Mouse (Mus musculus): ENCODE data around the gene Zswim5. TPM values are rescaled to one million over a fixed set of nuclear protein-coding genes. Genes with fewer than 3 reads are reported as not detected.

The Zswim5 gene
- polyA plus RNA-seq, 1 experiment: 4.7 TPM

- Histone ChIP-seq H3K27ac (ENCODE audit: control insufficient read depth, insufficient read depth, low read depth, low read length) (no peak overlapping the region), H3K4me1 (ENCODE audit: control insufficient read depth, insufficient read depth, low read length) (no peaks in the 10 kb centered on the region), H3K36me3 (ENCODE audit: control insufficient read depth, insufficient read depth, low read length) (peaks cover 2% of the 10 kb centered on the region), H3K4me3 (ENCODE audit: control insufficient read depth, low read depth, low read length) (no peak overlapping the region), H3K27me3 (ENCODE audit: control insufficient read depth, insufficient read depth, low read length) (no peaks in the 10 kb centered on the region)
- TF ChIP-seq CTCF (IDR thresholded peaks at IDR 0.05; ENCODE audit: control insufficient read depth, insufficient read depth, insufficient replicate concordance, low read depth, low read length) (no peak), POLR2A (IDR thresholded peaks at IDR 0.05; ENCODE audit: control insufficient read depth, low read depth, low read length) (no peak)
Measured at GRCm38 (mm10) chr4:116976503-116976902, 99.3 kb downstream of the Zswim5 start.

- Histone ChIP-seq H3K27me3 (ENCODE audit: control insufficient read depth, insufficient read depth, low read length) (no peaks in the 10 kb centered on the region), H3K4me1 (ENCODE audit: control insufficient read depth, insufficient read depth, low read length) (no peaks in the 10 kb centered on the region), H3K27ac (ENCODE audit: control insufficient read depth, insufficient read depth, low read depth, low read length) (no peak overlapping the region), H3K36me3 (ENCODE audit: control insufficient read depth, insufficient read depth, low read length) (no peaks in the 10 kb centered on the region), H3K4me3 (ENCODE audit: control insufficient read depth, low read depth, low read length) (no peak overlapping the region)
- TF ChIP-seq CTCF (IDR thresholded peaks at IDR 0.05; ENCODE audit: control insufficient read depth, insufficient read depth, insufficient replicate concordance, low read depth, low read length): no peak
- no peak for TF ChIP-seq POLR2A (IDR thresholded peaks at IDR 0.05; ENCODE audit: control insufficient read depth, low read depth, low read length)
Measured at GRCm38 (mm10) chr4:116985681-116986080, 108.5 kb downstream of the Zswim5 start.

- no peak overlapping the region for H3K4me3 ChIP-seq (ENCODE audit: control insufficient read depth, low read depth, low read length)
- H3K36me3 ChIP-seq (ENCODE audit: control insufficient read depth, insufficient read depth, low read length): no peaks in the 10 kb centered on the region
- H3K27me3 ChIP-seq (ENCODE audit: control insufficient read depth, insufficient read depth, low read length): no peaks in the 10 kb centered on the region
- H3K27ac ChIP-seq (ENCODE audit: control insufficient read depth, insufficient read depth, low read depth, low read length): no peak overlapping the region
- TF ChIP-seq CTCF (IDR thresholded peaks at IDR 0.05; ENCODE audit: control insufficient read depth, insufficient read depth, insufficient replicate concordance, low read depth, low read length) (peak; percentile 70; the same call in 1 of the 2 replicates), POLR2A (IDR thresholded peaks at IDR 0.05; ENCODE audit: control insufficient read depth, low read depth, low read length) (no peak)
- no peaks in the 10 kb centered on the region for H3K4me1 ChIP-seq (ENCODE audit: control insufficient read depth, insufficient read depth, low read length)
Measured at GRCm38 (mm10) chr4:116986400-116987121, 109.4 kb downstream of the Zswim5 start.

GRCm38 (mm10) chr4:116987122-116987456 is 109.9 kb downstream of the Zswim5 start:
- TF ChIP-seq CTCF (IDR thresholded peaks at IDR 0.05; ENCODE audit: control insufficient read depth, insufficient read depth, insufficient replicate concordance, low read depth, low read length): no peak
- no peaks in the 10 kb centered on the region for H3K4me1 ChIP-seq (ENCODE audit: control insufficient read depth, insufficient read depth, low read length)
- no peak overlapping the region for H3K27ac ChIP-seq (ENCODE audit: control insufficient read depth, insufficient read depth, low read depth, low read length)
- H3K36me3 ChIP-seq (ENCODE audit: control insufficient read depth, insufficient read depth, low read length): no peaks in the 10 kb centered on the region
- no peaks in the 10 kb centered on the region for H3K27me3 ChIP-seq (ENCODE audit: control insufficient read depth, insufficient read depth, low read length)
- no peak overlapping the region for H3K4me3 ChIP-seq (ENCODE audit: control insufficient read depth, low read depth, low read length)

GRCm38 (mm10) chr4:116989731-116990130 is 112.6 kb downstream of the Zswim5 start:
- no peaks in the 10 kb centered on the region for H3K27me3 ChIP-seq (ENCODE audit: control insufficient read depth, insufficient read depth, low read length)
- TF ChIP-seq CTCF (IDR thresholded peaks at IDR 0.05; ENCODE audit: control insufficient read depth, insufficient read depth, insufficient replicate concordance, low read depth, low read length) (no peak), POLR2A (IDR thresholded peaks at IDR 0.05; ENCODE audit: control insufficient read depth, low read depth, low read length) (no peak)
- no peaks in the 10 kb centered on the region for H3K36me3 ChIP-seq (ENCODE audit: control insufficient read depth, insufficient read depth, low read length)
- no peak overlapping the region for H3K27ac ChIP-seq (ENCODE audit: control insufficient read depth, insufficient read depth, low read depth, low read length)
- H3K4me3 ChIP-seq (ENCODE audit: control insufficient read depth, low read depth, low read length): no peak overlapping the region
- peaks cover 15% of the 10 kb centered on the region for H3K4me1 ChIP-seq (ENCODE audit: control insufficient read depth, insufficient read depth, low read length)

GRCm38 (mm10) chr4:116991366-116991765 is 114.2 kb downstream of the Zswim5 start:
- no peaks in the 10 kb centered on the region for H3K36me3 ChIP-seq (ENCODE audit: control insufficient read depth, insufficient read depth, low read length)
- TF ChIP-seq CTCF (IDR thresholded peaks at IDR 0.05; ENCODE audit: control insufficient read depth, insufficient read depth, insufficient replicate concordance, low read depth, low read length) (peak; percentile 79; the same call in 1 of the 2 replicates), POLR2A (IDR thresholded peaks at IDR 0.05; ENCODE audit: control insufficient read depth, low read depth, low read length) (no peak)
- no peaks in the 10 kb centered on the region for H3K27me3 ChIP-seq (ENCODE audit: control insufficient read depth, insufficient read depth, low read length)
- H3K4me1 ChIP-seq (ENCODE audit: control insufficient read depth, insufficient read depth, low read length): peaks cover 23% of the 10 kb centered on the region
- no peak overlapping the region for H3K27ac ChIP-seq (ENCODE audit: control insufficient read depth, insufficient read depth, low read depth, low read length)
- H3K4me3 ChIP-seq (ENCODE audit: control insufficient read depth, low read depth, low read length): no peak overlapping the region

GRCm38 (mm10) chr4:116993672-116994621 is 116.8 kb downstream of the Zswim5 start, which contains the start of gene Urod:
Urod (minus strand) TSS chr4:116994413.
- TF ChIP-seq POLR2A (IDR thresholded peaks at IDR 0.05; ENCODE audit: control insufficient read depth, low read depth, low read length) (peak; percentile 63), CTCF (IDR thresholded peaks at IDR 0.05; ENCODE audit: control insufficient read depth, insufficient read depth, insufficient replicate concordance, low read depth, low read length) (no peak)
- H3K27me3 ChIP-seq (ENCODE audit: control insufficient read depth, insufficient read depth, low read length): no peaks in the 10 kb centered on the region
- H3K27ac ChIP-seq (ENCODE audit: control insufficient read depth, insufficient read depth, low read depth, low read length): peak within 1 kb of the TSS; percentile 33
- no peaks in the 10 kb centered on the region for H3K36me3 ChIP-seq (ENCODE audit: control insufficient read depth, insufficient read depth, low read length)
- H3K4me1 ChIP-seq (ENCODE audit: control insufficient read depth, insufficient read depth, low read length): peaks cover 23% of the 10 kb centered on the region
- peak within 1 kb of the TSS; percentile 90 for H3K4me3 ChIP-seq (ENCODE audit: control insufficient read depth, low read depth, low read length)
